Mouse (Mus musculus): ENCODE data around the gene Adamts17.

DNA sequence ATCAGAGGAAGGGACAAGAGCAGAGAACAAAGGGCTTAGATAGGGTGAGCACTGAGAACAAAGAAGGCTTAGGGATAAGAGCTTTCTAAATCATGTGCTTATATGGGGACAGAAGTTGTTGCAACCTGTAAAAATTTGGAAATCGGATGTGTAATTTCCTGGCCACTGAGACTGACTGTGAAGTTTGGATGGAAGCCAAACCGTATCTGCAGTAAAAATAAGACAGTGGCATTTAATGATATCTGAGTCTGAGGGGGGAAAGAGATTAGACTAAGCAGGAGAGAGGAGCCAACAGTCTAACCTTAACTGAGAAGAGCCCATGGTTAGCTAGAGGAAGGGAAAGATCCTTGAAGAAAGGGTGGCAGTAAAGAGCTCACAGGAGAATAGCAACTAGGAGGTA, 295.6 kb downstream of the Adamts17 start:
- no peak for TF ChIP-seq CTCF (IDR thresholded peaks at IDR 0.05)
- no peak for TF ChIP-seq POLR2A (IDR thresholded peaks at IDR 0.05; ENCODE audit: insufficient read depth, low read depth, low read length)
- no peak for TF ChIP-seq EP300 (IDR thresholded peaks at IDR 0.05; ENCODE audit: insufficient read depth, low read depth, low read length)
